11 mouse cellular contexts compared by ENCODE assay signal in genomic region chr16:30939903-30940302, GRCm38 (mm10).
A peak's percentile ranks its signal among the peaks of the same experiment; 100 is the strongest.
DNase-seq lines count a peak whose midpoint lies in the region; ATAC-seq and TF ChIP-seq lines count a peak whose summit lies in the region.
"Had no signal": no experiment of that assay in that cellular context is flagged by ENCODE, and none has a peak within 500 bp of the region (broad histone marks: within the 10 kb centered on the region; RNA-seq: fewer than 3 reads in every experiment).

No protein-coding gene starts in this region.

- no peak overlapping the region for H3K4me2 ChIP-seq in intestine, embryonic 15.5 days (replicated peaks)
- no peak overlapping the region for H3K4me2 ChIP-seq in intestine, postnatal 0 days (replicated peaks; ENCODE audit: low read depth)
- H3K4me2 ChIP-seq: hindbrain, embryonic 15.5 days had no signal

- ATAC-seq in intestine, embryonic 15.5 days: 0 out of 2 replicates have a peak, but pooled peaks have one; percentile 23
- no peak for ATAC-seq in intestine, postnatal 0 days
- ATAC-seq: Patski had no signal

- peak; percentile 65 for DNase-seq in WW6 (ENCODE audit: low read depth, low spot score)
- DNase-seq in heart, postnatal 4 days: peak; percentile 40
- DNase-seq in lung, postnatal 14 days: peak; percentile 41
- no peak for DNase-seq in cerebellum, adult 2 months
- no peak for DNase-seq in right cerebral cortex, postnatal 4 days
- no peak for DNase-seq in spleen, adult 12 weeks (ENCODE audit: low spot score)

- WGBS in intestine, embryonic 15.5 days: 29% methylated on average over 3 of the region's 3 CpGs
- 38% methylated on average over 3 of the region's 3 CpGs for WGBS in intestine, postnatal 0 days
- 54% methylated on average over 3 of the region's 3 CpGs for WGBS in cerebellum, adult 2 months

- H3K27ac ChIP-seq in intestine, embryonic 15.5 days: no peak overlapping the region
- H3K27ac ChIP-seq in intestine, postnatal 0 days (ENCODE audit: low read depth, low read length): no peak overlapping the region
- H3K27ac ChIP-seq in cerebellum, adult 2 months (ENCODE audit: insufficient read depth, low read length): no peak overlapping the region
- H3K27ac ChIP-seq: hindbrain, embryonic 15.5 days had no signal

- no peaks in the 10 kb centered on the region for H3K36me3 ChIP-seq in intestine, embryonic 15.5 days
- H3K36me3 ChIP-seq in intestine, postnatal 0 days (ENCODE audit: control insufficient read depth, insufficient read depth): no peaks in the 10 kb centered on the region
- H3K36me3 ChIP-seq: hindbrain, embryonic 15.5 days had no signal

- no peak overlapping the region for H3K4me3 ChIP-seq in intestine, embryonic 15.5 days (replicated peaks)
- H3K4me3 ChIP-seq in intestine, postnatal 0 days (ENCODE audit: low read depth, low read length): no peak overlapping the region
- no peak overlapping the region for H3K4me3 ChIP-seq in cerebellum, adult 2 months (replicated peaks; ENCODE audit: insufficient read depth, low read depth, low read length)
- H3K4me3 ChIP-seq: hindbrain, embryonic 15.5 days; myocyte had no signal

- peaks cover 6% of the 10 kb centered on the region; the same call in 1 of the 2 replicates for H3K4me1 ChIP-seq in intestine, embryonic 15.5 days (replicated peaks)
- no peaks in the 10 kb centered on the region; the same call in 1 of the 2 replicates for H3K4me1 ChIP-seq in intestine, postnatal 0 days (replicated peaks; ENCODE audit: control insufficient read depth, insufficient read depth, low read length)
- H3K4me1 ChIP-seq in cerebellum, adult 2 months (ENCODE audit: control insufficient read depth, insufficient read depth, low read length): no peaks in the 10 kb centered on the region

- no peaks in the 10 kb centered on the region for H3K9me3 ChIP-seq in intestine, embryonic 15.5 days
- no peaks in the 10 kb centered on the region for H3K9me3 ChIP-seq in intestine, postnatal 0 days (ENCODE audit: control insufficient read depth)
- H3K9me3 ChIP-seq: hindbrain, embryonic 15.5 days had no signal

- TF ChIP-seq POLR2A in cerebellum, adult 2 months (IDR thresholded peaks at IDR 0.05; ENCODE audit: borderline replicate concordance, insufficient read depth, low read length): no peak

- TF ChIP-seq CTCF in intestine, postnatal 0 days (IDR thresholded peaks at IDR 0.05; ENCODE audit: low read depth): no peak
- no peak for TF ChIP-seq CTCF in cerebellum, adult 2 months (IDR thresholded peaks at IDR 0.05; ENCODE audit: borderline replicate concordance, insufficient read depth, low read depth, low read length)

- H3K9ac ChIP-seq in intestine, embryonic 15.5 days: no peak overlapping the region
- H3K9ac ChIP-seq in intestine, postnatal 0 days (ENCODE audit: low read depth, low read length): no peak overlapping the region
- H3K9ac ChIP-seq: hindbrain, embryonic 15.5 days had no signal

- H3K27me3 ChIP-seq in intestine, embryonic 15.5 days (replicated peaks): no peaks in the 10 kb centered on the region
- no peaks in the 10 kb centered on the region for H3K27me3 ChIP-seq in intestine, postnatal 0 days (replicated peaks; ENCODE audit: control insufficient read depth, insufficient read depth, low read length)
- H3K27me3 ChIP-seq in cerebellum, adult 2 months (ENCODE audit: control insufficient read depth, insufficient read depth, low read length): no peaks in the 10 kb centered on the region
- H3K27me3 ChIP-seq: hindbrain, embryonic 15.5 days; Patski had no signal

Comparison
In these comparisons a context has a peak if more than half of its experiments do, and no peak if none do; other contexts are left out.
1. DNase-seq: peak in WW6 (single experiment), heart, postnatal 4 days (single experiment) and lung, postnatal 14 days (single experiment); none in cerebellum, adult 2 months (0 of 2), right cerebral cortex, postnatal 4 days (single experiment) and spleen, adult 12 weeks (single experiment).